Mouse (Mus musculus): ENCODE measurements around the gene Adrm1. TPM values are rescaled to one million over a fixed set of nuclear protein-coding genes. Genes with fewer than 3 reads are reported as not detected.

The Adrm1 gene
- polyA plus RNA-seq, 1 experiment = 54.3 TPM

- H3K4me1 ChIP-seq (ENCODE audit: control insufficient read depth, insufficient read depth, low read length) = peaks cover 34% of the 10 kb centered on the region
- TF ChIP-seq CTCF (IDR thresholded peaks at IDR 0.05; ENCODE audit: low read depth, low read length) = peak; percentile 27
- TF ChIP-seq POLR2A (IDR thresholded peaks at IDR 0.05; ENCODE audit: insufficient read depth, low read length) = no peak
- TF ChIP-seq EP300 (IDR thresholded peaks at IDR 0.05; ENCODE audit: insufficient read depth, low read depth, low read length) = peak; percentile 67; the same call in 1 of the 2 replicates
- peak overlapping the region; percentile 7 for H3K4me3 ChIP-seq (ENCODE audit: low read depth, low read length)
- H3K27me3 ChIP-seq (ENCODE audit: control insufficient read depth, insufficient read depth, low read length, poor library complexity, severe bottlenecking) = no peaks in the 10 kb centered on the region
- H3K9me3 ChIP-seq (replicated peaks; ENCODE audit: control insufficient read depth, insufficient read depth, low read length, poor library complexity, severe bottlenecking) = no peaks in the 10 kb centered on the region
- H3K9ac ChIP-seq (ENCODE audit: low read depth, poor library complexity, severe bottlenecking) = no peak overlapping the region
- H3K27ac ChIP-seq (ENCODE audit: insufficient read depth, low read length) = peak overlapping the region; percentile 8; the same call in 1 of the 2 replicates
- H3K36me3 ChIP-seq (ENCODE audit: control insufficient read depth, insufficient read depth, low read length, poor library complexity, severe bottlenecking) = no peaks in the 10 kb centered on the region; the same call in 1 of the 2 replicates
Observed at GRCm38 (mm10) chr2:180222250-180222649, 51.0 kb downstream of the Adrm1 start.

- peak overlapping the region; percentile 84 for H3K4me3 ChIP-seq (ENCODE audit: low read depth, low read length)
- peaks cover 31% of the 10 kb centered on the region for H3K4me1 ChIP-seq (ENCODE audit: control insufficient read depth, insufficient read depth, low read length)
- TF ChIP-seq POLR2A (IDR thresholded peaks at IDR 0.05; ENCODE audit: insufficient read depth, low read length) (no peak), CTCF (IDR thresholded peaks at IDR 0.05; ENCODE audit: low read depth, low read length) (no peak), EP300 (IDR thresholded peaks at IDR 0.05; ENCODE audit: insufficient read depth, low read depth, low read length) (no peak)
- H3K36me3 ChIP-seq (ENCODE audit: control insufficient read depth, insufficient read depth, low read length, poor library complexity, severe bottlenecking) = no peaks in the 10 kb centered on the region; the same call in 1 of the 2 replicates
- no peaks in the 10 kb centered on the region for H3K9me3 ChIP-seq (replicated peaks; ENCODE audit: control insufficient read depth, insufficient read depth, low read length, poor library complexity, severe bottlenecking)
- H3K27me3 ChIP-seq (ENCODE audit: control insufficient read depth, insufficient read depth, low read length, poor library complexity, severe bottlenecking) = no peaks in the 10 kb centered on the region
- H3K9ac ChIP-seq (ENCODE audit: low read depth, poor library complexity, severe bottlenecking) = peak overlapping the region; percentile 74
- H3K27ac ChIP-seq (ENCODE audit: insufficient read depth, low read length) = no peak overlapping the region
Observed at GRCm38 (mm10) chr2:180224647-180225043, 53.4 kb downstream of the Adrm1 start.

GRCm38 (mm10) chr2:180225044-180225761 lies 53.9 kb downstream of the Adrm1 start:
- Histone ChIP-seq H3K9ac (ENCODE audit: low read depth, poor library complexity, severe bottlenecking) (peak overlapping the region; percentile 74), H3K4me3 (ENCODE audit: low read depth, low read length) (peak overlapping the region; percentile 84), H3K27ac (ENCODE audit: insufficient read depth, low read length) (0 out of 2 replicates have a peak overlapping the region, but pooled peaks have one; percentile 23), H3K36me3 (ENCODE audit: control insufficient read depth, insufficient read depth, low read length, poor library complexity, severe bottlenecking) (no peaks in the 10 kb centered on the region; the same call in 1 of the 2 replicates), H3K4me1 (ENCODE audit: control insufficient read depth, insufficient read depth, low read length) (peaks cover 28% of the 10 kb centered on the region), H3K27me3 (ENCODE audit: control insufficient read depth, insufficient read depth, low read length, poor library complexity, severe bottlenecking) (no peaks in the 10 kb centered on the region), H3K9me3 (replicated peaks; ENCODE audit: control insufficient read depth, insufficient read depth, low read length, poor library complexity, severe bottlenecking) (no peaks in the 10 kb centered on the region)
- TF ChIP-seq EP300 (IDR thresholded peaks at IDR 0.05; ENCODE audit: insufficient read depth, low read depth, low read length) = no peak
- no peak for TF ChIP-seq POLR2A (IDR thresholded peaks at IDR 0.05; ENCODE audit: insufficient read depth, low read length)
- no peak for TF ChIP-seq CTCF (IDR thresholded peaks at IDR 0.05; ENCODE audit: low read depth, low read length)

Other genes with a start within 250 kb of the Adrm1 start
- 22.4 and 26.4 TPM in 2 replicates for gene Taf4, start 194.8 kb upstream of the Adrm1 start, polyA plus RNA-seq (2011; ENCODE audit: insufficient read depth, insufficient read length, low read depth, missing spikeins)
- 55.6 and 59.8 TPM in 2 replicates for gene Lsm14b, start 146.5 kb upstream of the Adrm1 start, polyA plus RNA-seq (2011; ENCODE audit: insufficient read depth, insufficient read length, low read depth, missing spikeins)
- 257 and 264 TPM in 2 replicates for gene Psma7, start 129.1 kb upstream of the Adrm1 start, polyA plus RNA-seq (2011; ENCODE audit: insufficient read depth, insufficient read length, low read depth, missing spikeins)
- 5.1 TPM in 2 replicates for gene Ss18l1, start 129.0 kb upstream of the Adrm1 start, polyA plus RNA-seq (2011; ENCODE audit: insufficient read depth, insufficient read length, low read depth, missing spikeins)
- gene Mtg2, start 100.9 kb upstream of the Adrm1 start, polyA plus RNA-seq (2011; ENCODE audit: insufficient read depth, insufficient read length, low read depth, missing spikeins) = 12.4 and 14.7 TPM in 2 replicates
- 0.24 TPM in 1 of 2 replicates, not detected in the other for gene Hrh3, start 67.0 kb upstream of the Adrm1 start, polyA plus RNA-seq (2011; ENCODE audit: insufficient read depth, insufficient read length, low read depth, missing spikeins)
- 18.0 and 18.9 TPM in 2 replicates for gene Osbpl2, start 52.2 kb upstream of the Adrm1 start, polyA plus RNA-seq (2011; ENCODE audit: insufficient read depth, insufficient read length, low read depth, missing spikeins)
- 141 and 145 TPM in 2 replicates for gene Lama5, start 54.4 kb downstream of the Adrm1 start, polyA plus RNA-seq (2011; ENCODE audit: insufficient read depth, insufficient read length, low read depth, missing spikeins)
- 1,612 and 1,632 TPM in 2 replicates for gene Rps21, start 85.9 kb downstream of the Adrm1 start, polyA plus RNA-seq (2011; ENCODE audit: insufficient read depth, insufficient read length, low read depth, missing spikeins)
- gene Cables2, start 102.0 kb downstream of the Adrm1 start, polyA plus RNA-seq (2011; ENCODE audit: insufficient read depth, insufficient read length, low read depth, missing spikeins) = 13.2 and 14.5 TPM in 2 replicates
- gene Rbbp8nl, start 118.4 kb downstream of the Adrm1 start, polyA plus RNA-seq (2011; ENCODE audit: insufficient read depth, insufficient read length, low read depth, missing spikeins) = 1.7 and 1.8 TPM in 2 replicates
- 0.53 TPM in 1 of 2 replicates, not detected in the other for gene Gata5, start 163.2 kb downstream of the Adrm1 start, polyA plus RNA-seq (2011; ENCODE audit: insufficient read depth, insufficient read length, low read depth, missing spikeins)

Data from ES-Bruce4 (cell line).